Mouse (Mus musculus) naive thymus-derived CD4-positive, alpha-beta T cell, adult 2 months (primary cell): ENCODE data around the gene Gm49333.

Source experiments
- DNase-seq: peaks from one replicate; pipeline ENCODE4 v3.0.0-alpha.2; 2011; ENCODE audit warnings: low read depth

Gm49333 gene

GRCm38 (mm10) chr16:20611357-20612227 lies at the start of gene Gm49333, which contains the start of the genes Eef1akmt4 and Alg3:
Gm49333 (plus strand) TSS chr16:20611610.
Eef1akmt4 (plus strand) TSS chr16:20611593.
Alg3 (minus strand) TSS chr16:20611735.
- DNase-seq = peak; percentile 91

- DNase-seq = no peak
Measured at GRCm38 (mm10) chr16:20565075-20565474, 46.3 kb upstream of the Gm49333 start.

- DNase-seq = no peak
Measured at GRCm38 (mm10) chr16:20589366-20589938, 22.0 kb upstream of the Gm49333 start, which contains the start of gene Vwa5b2. Vwa5b2 (plus strand) TSS chr16:20589471.

- DNase-seq = no peak
Measured at GRCm38 (mm10) chr16:20589939-20590679, 21.3 kb upstream of the Gm49333 start.

GRCm38 (mm10) chr16:20590680-20591038 lies 20.8 kb upstream of the Gm49333 start:
- no peak for DNase-seq

- no peak for DNase-seq
Measured at GRCm38 (mm10) chr16:20591076-20591705, 20.2 kb upstream of the Gm49333 start.

GRCm38 (mm10) chr16:20595060-20595673 lies 16.2 kb upstream of the Gm49333 start:
- no peak for DNase-seq

GRCm38 (mm10) chr16:20595737-20596136 lies 15.7 kb upstream of the Gm49333 start:
- DNase-seq = no peak

- no peak for DNase-seq
Measured at GRCm38 (mm10) chr16:20596687-20597441, 14.5 kb upstream of the Gm49333 start.

- DNase-seq = no peak
Measured at GRCm38 (mm10) chr16:20600511-20600910, 10.9 kb upstream of the Gm49333 start.

GRCm38 (mm10) chr16:20604705-20605104 lies 6.7 kb upstream of the Gm49333 start:
- no peak for DNase-seq

- DNase-seq = peak; percentile 91
Measured at GRCm38 (mm10) chr16:20610501-20611356, 681 bp upstream of the Gm49333 start.

- peak; percentile 30 for DNase-seq
Measured at GRCm38 (mm10) chr16:20619541-20620398, 8.4 kb downstream of the Gm49333 start.

- peak; percentile 24 for DNase-seq
Measured at GRCm38 (mm10) chr16:20620399-20620735, 9.0 kb downstream of the Gm49333 start.

GRCm38 (mm10) chr16:20620751-20621190 lies 9.4 kb downstream of the Gm49333 start:
- peak; percentile 33 for DNase-seq

GRCm38 (mm10) chr16:20621191-20621990 lies 10.0 kb downstream of the Gm49333 start, which contains the start of gene Camk2n2:
Camk2n2 (minus strand) TSS chr16:20621287.
- DNase-seq = no peak

GRCm38 (mm10) chr16:20621991-20622685 lies 10.7 kb downstream of the Gm49333 start:
- DNase-seq = peak; percentile 44
